Mouse (Mus musculus): ENCODE results near the gene Ttc7b. TPM values are rescaled to one million over a fixed set of nuclear protein-coding genes. Genes with fewer than 3 reads are reported as not detected.
A peak's percentile ranks its signal among the peaks of the same experiment; 100 is the strongest.

Ttc7b gene
- polyA plus RNA-seq, 1 experiment from 2014 or later, result 2.4 TPM

GRCm38 (mm10) chr12:100257779-100258178 lies 262.8 kb downstream of the Ttc7b start:
- Histone ChIP-seq H3K27ac (replicated peaks) (no peak overlapping the region), H3K27me3 (ENCODE audit: control insufficient read depth, insufficient read depth, low read length) (no peaks in the 10 kb centered on the region), H3K9ac (ENCODE audit: low read length) (no peak overlapping the region), H3K36me3 (ENCODE audit: control insufficient read depth, insufficient read depth, low read length) (no peaks in the 10 kb centered on the region), H3K4me1 (replicated peaks; ENCODE audit: control insufficient read depth, insufficient read depth) (no peaks in the 10 kb centered on the region), H3K4me2 (replicated peaks; ENCODE audit: low read depth) (no peak overlapping the region), H3K9me3 (ENCODE audit: control insufficient read depth, low read length) (no peaks in the 10 kb centered on the region), H3K4me3 (ENCODE audit: low read depth, low read length) (no peak overlapping the region)
- ATAC-seq (ENCODE audit: low FRiP score, low TSS enrichment), result 0 out of 2 replicates have a peak, but pooled peaks have one; percentile 28
- TF ChIP-seq EP300 (optimal IDR thresholded peaks at IDR 0.05) (no peak), CTCF (IDR thresholded peaks at IDR 0.05; ENCODE audit: low read depth) (no peak)
- DNase-seq (ENCODE audit: low spot score), result no peak
- WGBS, result 51% methylated on average over 3 of the region's 3 CpGs

- no peaks in the 10 kb centered on the region for H3K27me3 ChIP-seq (ENCODE audit: control insufficient read depth, insufficient read depth, low read length)
- H3K4me1 ChIP-seq (replicated peaks; ENCODE audit: control insufficient read depth, insufficient read depth), result no peaks in the 10 kb centered on the region
- no peaks in the 10 kb centered on the region for H3K9me3 ChIP-seq (ENCODE audit: control insufficient read depth, low read length)
- H3K4me2 ChIP-seq (replicated peaks; ENCODE audit: low read depth), result no peak overlapping the region
- no peak overlapping the region for H3K27ac ChIP-seq (replicated peaks)
- DNase-seq (ENCODE audit: low spot score) (no peak), ATAC-seq (ENCODE audit: low FRiP score, low TSS enrichment) (no peak)
- no peak overlapping the region for H3K9ac ChIP-seq (ENCODE audit: low read length)
- TF ChIP-seq CTCF (IDR thresholded peaks at IDR 0.05; ENCODE audit: low read depth) (no peak), EP300 (optimal IDR thresholded peaks at IDR 0.05) (no peak)
- no peaks in the 10 kb centered on the region for H3K36me3 ChIP-seq (ENCODE audit: control insufficient read depth, insufficient read depth, low read length)
- H3K4me3 ChIP-seq (ENCODE audit: low read depth, low read length), result no peak overlapping the region
- 81% methylated on average over 2 of the region's 2 CpGs for WGBS
These were observed 265.1 kb downstream of the Ttc7b start for GRCm38 (mm10) chr12:100255441-100255949.

- 82% methylated on average over 4 of the region's 4 CpGs for WGBS
- ATAC-seq (ENCODE audit: low FRiP score, low TSS enrichment) (no peak), DNase-seq (ENCODE audit: low spot score) (no peak)
- H3K9ac ChIP-seq (ENCODE audit: low read length), result no peak overlapping the region
- TF ChIP-seq CTCF (IDR thresholded peaks at IDR 0.05; ENCODE audit: low read depth) (no peak), EP300 (optimal IDR thresholded peaks at IDR 0.05) (no peak)
- no peaks in the 10 kb centered on the region for H3K9me3 ChIP-seq (ENCODE audit: control insufficient read depth, low read length)
- H3K27me3 ChIP-seq (ENCODE audit: control insufficient read depth, insufficient read depth, low read length), result no peaks in the 10 kb centered on the region
- H3K4me1 ChIP-seq (replicated peaks; ENCODE audit: control insufficient read depth, insufficient read depth), result no peaks in the 10 kb centered on the region
- H3K4me3 ChIP-seq (ENCODE audit: low read depth, low read length), result no peak overlapping the region
- H3K4me2 ChIP-seq (replicated peaks; ENCODE audit: low read depth), result no peak overlapping the region
- no peaks in the 10 kb centered on the region for H3K36me3 ChIP-seq (ENCODE audit: control insufficient read depth, insufficient read depth, low read length)
- H3K27ac ChIP-seq (replicated peaks), result no peak overlapping the region
These were observed 266.2 kb downstream of the Ttc7b start for GRCm38 (mm10) chr12:100254471-100254870.

Other genes with a start within 250 kb of the Ttc7b start
- gene Rps6ka5, start 206.2 kb upstream of the Ttc7b start, polyA plus RNA-seq (2015; fragmentation: Nextera tagmentation; extraction: Ambion mirVana), result 1.4 and 1.6 TPM in 2 replicates